Mouse (Mus musculus): Measurements from ENCODE around the gene Cd24a. TPM values are rescaled to one million over a fixed set of nuclear protein-coding genes. Genes with fewer than 3 reads are reported as not detected.

Cd24a gene
- polyA plus RNA-seq, 1 experiment from 2014 or later, result 623 TPM

Other genes starting within 250 kb of the Cd24a start
- gene Bend3, start 99.5 kb upstream of the Cd24a start, polyA plus RNA-seq (2016; fragmentation: Nextera tagmentation; extraction: Ambion mirVana), result 10.6 and 11.4 TPM in 2 replicates
- gene Gm9803, start 54.2 kb upstream of the Cd24a start, polyA plus RNA-seq (2016; fragmentation: Nextera tagmentation; extraction: Ambion mirVana), result 11.1 and 14.8 TPM in 2 replicates
- gene 1700021F05Rik, start 37.3 kb upstream of the Cd24a start, polyA plus RNA-seq (2016; fragmentation: Nextera tagmentation; extraction: Ambion mirVana), result 59.7 and 63.5 TPM in 2 replicates

All from limb, embryonic 10.5 days (tissue).